Mouse (Mus musculus) heart, adult 8-10 months (tissue): ENCODE data around the gene Gm9887. TPM values are rescaled to one million over a fixed set of nuclear protein-coding genes. Genes with fewer than 3 reads are reported as not detected.
A peak's percentile ranks its signal among the peaks of the same experiment; 100 is the strongest.
"Not testable (repeated sequence)": the region's sequence is repeated elsewhere in the genome, so short reads cannot be mapped to it uniquely, and the experiment has no call there.

Experiments used
- DNase-seq: peaks from one replicate; pipeline ENCODE4 v3.0.0; 2022; ENCODE audit warnings: low spot score
- total RNA-seq, 4 experiments: library from RNA; stranded (reverse); gene quantifications; 2 replicates each; pipeline ENCODE4 v1.2.4; 2022

Gene Gm9887
- total RNA-seq, 4 experiments from 2014 or later, result 0.63 to 1.3 (median 0.77) TPM

- DNase-seq, result not testable (repeated sequence)
These were observed 14.0 kb upstream of the Gm9887 start for GRCm38 (mm10) chr12:69386281-69386732.

DNA sequence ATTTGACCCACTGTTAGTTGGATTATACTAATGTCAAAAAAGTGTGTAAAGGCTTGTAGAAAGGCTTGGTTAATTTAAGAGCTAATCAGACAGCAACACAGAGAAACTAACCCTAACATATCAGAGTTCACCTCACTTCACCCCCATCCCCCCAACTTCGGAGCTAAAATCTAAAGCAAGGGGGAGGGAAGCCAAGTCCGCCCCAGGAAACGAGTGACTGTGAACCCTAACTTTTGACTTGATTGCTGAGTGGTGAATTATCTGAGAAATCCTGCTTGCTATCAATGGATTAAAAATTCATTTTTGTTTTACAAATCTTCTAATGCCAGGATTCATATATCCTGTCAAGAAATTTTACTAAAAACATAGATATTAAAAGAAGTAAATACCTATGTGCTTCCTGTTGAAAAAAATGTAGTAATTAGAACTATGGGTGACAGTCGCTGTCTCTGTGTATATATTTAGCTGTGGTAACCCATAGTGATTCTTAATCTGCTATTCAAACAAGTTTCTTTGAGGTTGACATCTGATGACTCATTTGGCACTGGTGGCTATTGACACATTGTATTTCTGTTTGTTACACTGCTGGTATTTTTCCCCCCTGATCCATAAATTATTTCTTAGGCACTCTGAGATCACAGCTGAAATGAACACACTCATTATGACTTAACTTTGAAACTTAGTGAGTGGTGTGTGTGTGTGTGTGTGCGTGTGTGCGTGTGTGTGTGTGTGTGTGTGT, 13.5 kb upstream of the Gm9887 start:
- DNase-seq, result no peak

GRCm38 (mm10) chr12:69384606-69385005, 12.3 kb upstream of the Gm9887 start:
- DNase-seq, result no peak

DNA sequence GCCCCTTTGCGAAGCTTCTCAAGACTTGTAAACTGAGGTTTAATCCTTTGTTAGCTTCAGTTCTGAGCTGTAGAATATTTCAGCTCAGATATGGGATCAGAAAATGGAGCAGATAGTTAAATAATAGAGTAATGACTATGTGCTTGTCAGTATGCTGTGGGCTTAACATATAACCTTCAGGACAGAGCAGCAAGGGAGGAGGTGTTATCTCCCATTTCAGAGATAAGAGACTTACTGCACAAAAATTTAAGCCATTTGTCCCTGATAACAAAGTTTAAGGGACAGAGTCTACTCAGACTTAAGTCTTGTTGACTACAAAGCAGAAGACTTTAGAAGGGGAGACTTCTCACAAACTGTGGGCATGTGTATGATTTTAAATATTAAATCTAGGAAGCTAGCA, 10.6 kb upstream of the Gm9887 start:
- DNase-seq, result no peak

- DNase-seq, result no peak
These were observed 6.5 kb upstream of the Gm9887 start for GRCm38 (mm10) chr12:69378558-69379454.

DNA sequence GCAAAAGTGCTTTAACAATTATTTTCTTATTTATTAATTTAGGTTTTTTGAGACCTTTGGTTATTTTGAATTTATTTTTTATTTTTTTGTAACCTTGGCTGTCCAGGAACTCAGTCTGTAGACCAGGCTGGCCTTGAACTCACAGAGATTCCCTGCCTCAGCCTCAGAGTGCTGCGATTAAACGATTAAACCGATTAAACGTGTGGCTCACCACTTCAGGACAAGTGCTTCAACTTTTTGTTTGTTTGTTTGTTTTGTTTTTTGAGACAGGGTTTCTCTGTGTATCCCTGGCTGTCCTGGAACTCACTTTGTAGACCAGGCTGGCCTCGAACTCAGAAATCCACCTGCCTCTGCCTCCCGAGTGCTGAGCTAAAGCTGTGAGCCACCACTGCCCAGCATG, 5.4 kb upstream of the Gm9887 start:
- DNase-seq, result not testable (repeated sequence)

GRCm38 (mm10) chr12:69377188-69377587, 4.9 kb upstream of the Gm9887 start:
- no peak for DNase-seq

- no peak for DNase-seq
These were observed 3.9 kb upstream of the Gm9887 start for GRCm38 (mm10) chr12:69376132-69376531.

- DNase-seq, result peak; percentile 21
These were observed 1.9 kb upstream of the Gm9887 start for GRCm38 (mm10) chr12:69373850-69374766.

- DNase-seq, result peak; percentile 21
These were observed 573 bp upstream of the Gm9887 start for GRCm38 (mm10) chr12:69372731-69373331.

DNA sequence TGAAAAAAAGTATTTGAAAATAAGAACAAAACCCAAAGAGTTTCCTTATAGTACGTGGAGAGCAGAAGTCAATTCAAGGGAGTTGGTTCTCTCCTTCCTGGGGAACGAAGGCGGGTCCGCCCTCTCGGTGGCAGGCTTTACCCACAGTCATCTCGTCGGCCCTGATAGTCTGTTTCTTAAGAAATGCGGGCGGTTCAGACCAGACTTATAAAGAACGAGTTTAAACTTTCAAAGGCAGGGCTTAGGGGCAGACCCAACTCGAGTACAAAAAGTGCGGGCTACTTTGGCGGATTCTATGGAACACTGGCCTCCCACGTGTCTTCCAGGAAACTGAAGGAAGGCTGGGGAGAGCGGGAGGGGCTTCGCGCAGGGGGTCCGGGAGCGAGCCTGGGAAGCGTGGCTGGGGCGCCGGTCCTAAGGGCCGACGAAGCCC, 821 bp downstream of the Gm9887 start:
- peak; percentile 88 for DNase-seq

- no peak for DNase-seq
These were observed 1.3 kb downstream of the Gm9887 start for GRCm38 (mm10) chr12:69370936-69371335.

- no peak for DNase-seq
These were observed 4.7 kb downstream of the Gm9887 start for GRCm38 (mm10) chr12:69367557-69367956.

DNA sequence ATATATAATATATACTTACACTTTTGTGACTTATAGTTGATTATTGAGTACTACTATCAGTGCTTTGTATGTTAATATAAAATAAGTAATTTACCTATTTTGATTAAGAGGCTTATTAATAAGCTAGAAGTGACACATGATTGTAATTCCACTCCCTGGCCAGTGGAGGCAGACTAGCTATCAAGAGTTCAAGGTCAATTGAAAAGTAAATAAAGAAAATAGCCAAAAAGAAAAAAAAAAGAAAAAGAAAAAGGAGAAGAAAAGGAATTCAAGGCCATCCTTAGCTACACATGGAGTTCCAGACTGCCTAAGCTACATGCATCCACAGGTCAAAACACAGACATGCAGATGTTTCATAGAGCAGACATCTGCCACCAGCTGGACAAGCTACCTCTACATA, 5.8 kb downstream of the Gm9887 start:
- no peak for DNase-seq

DNA sequence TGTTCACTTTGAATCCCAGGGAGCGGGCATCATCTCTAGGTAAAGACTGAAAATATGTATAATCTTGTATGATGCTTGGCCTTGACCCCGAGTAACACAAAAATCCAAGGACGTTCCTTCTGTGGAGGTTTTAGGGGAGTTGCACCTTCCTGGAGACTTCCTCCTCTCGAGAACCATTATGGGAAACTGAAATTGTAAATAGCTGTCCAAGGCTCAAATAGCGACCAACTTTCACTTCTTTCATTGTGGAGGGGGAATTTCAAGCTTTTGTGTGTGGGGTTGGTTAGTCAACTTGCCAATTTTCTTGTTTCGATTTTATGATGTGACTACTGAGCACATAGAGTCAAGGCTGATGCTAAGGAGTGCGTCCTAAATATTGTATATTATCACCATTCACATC, 6.5 kb downstream of the Gm9887 start:
- no peak for DNase-seq

GRCm38 (mm10) chr12:69363899-69364762, 8.1 kb downstream of the Gm9887 start:
- DNase-seq, result peak; percentile 86

GRCm38 (mm10) chr12:69363110-69363509, 9.1 kb downstream of the Gm9887 start:
- not testable (repeated sequence) for DNase-seq

DNA sequence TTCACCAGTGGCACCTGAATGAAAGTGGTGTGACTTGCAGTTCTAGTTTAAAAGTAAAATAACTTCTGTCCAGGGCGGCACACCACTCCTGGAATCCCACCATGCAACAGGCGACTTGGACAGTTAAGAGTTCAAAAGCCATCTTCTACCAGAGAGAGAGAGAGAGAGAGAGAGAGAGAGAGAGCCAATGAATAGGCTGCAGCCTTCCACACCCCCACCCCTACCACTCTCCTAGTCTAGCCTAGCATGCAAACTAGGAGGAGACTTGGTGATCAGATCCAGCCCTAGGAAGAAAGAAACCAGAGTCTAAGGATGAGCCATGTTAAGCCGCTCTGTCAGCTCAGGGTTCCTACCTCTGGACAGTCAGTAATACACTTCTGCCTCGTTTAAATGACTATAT, 9.9 kb downstream of the Gm9887 start:
- no peak for DNase-seq

DNA sequence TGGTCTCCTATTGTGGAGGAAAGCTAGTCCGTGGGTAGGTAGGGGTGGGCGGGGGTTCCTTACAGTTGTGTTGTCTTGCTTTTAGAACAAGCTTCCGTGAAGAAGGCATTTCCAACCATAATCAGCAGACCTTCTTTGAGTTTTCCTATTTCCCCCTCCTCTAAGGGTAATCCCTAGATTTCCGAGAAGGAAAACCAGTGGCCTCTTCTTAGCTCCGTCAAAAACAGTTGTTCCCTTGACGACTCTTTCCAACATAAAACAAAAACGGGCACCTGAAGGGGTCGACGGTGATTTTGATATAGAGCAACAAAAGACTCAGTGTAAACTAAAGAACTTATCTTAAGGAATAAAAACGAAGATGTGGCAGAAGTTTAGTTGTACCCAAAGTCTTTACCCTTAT, 10.3 kb downstream of the Gm9887 start:
- no peak for DNase-seq
